Mouse (Mus musculus): ENCODE results near the gene Bnc2.

GRCm38 (mm10) chr4:84306928-84307606, 368.0 kb downstream of the Bnc2 start:
- TF ChIP-seq CTCF (IDR thresholded peaks at IDR 0.05; ENCODE audit: low read depth, low read length) (no peak), POLR2A (IDR thresholded peaks at IDR 0.05; ENCODE audit: borderline replicate concordance, low read depth, low read length) (no peak)
